Mouse (Mus musculus) c-Kit-positive CD71-positive TER-119-negative erythroid progenitor cells, embryonic 14.5 days (primary cell): ENCODE measurements around the gene Eif2ak2.
A peak's percentile ranks its signal among the peaks of the same experiment; 100 is the strongest.

ENCODE experiments used
- DNase-seq: peaks from one replicate; pipeline ENCODE4 v3.0.0-alpha.2; 2013; ENCODE audit warnings: low read depth

The Eif2ak2 gene

GRCm38 (mm10) chr17:78834856-78835835 is 47.2 kb downstream of the Eif2ak2 start, which contains the start of the genes Heatr5b and Gpatch11:
Gene Heatr5b, minus strand, starts transcription at chr17:78835364.
Gene Gpatch11, plus strand, starts transcription at chr17:78835567.
- peak; percentile 94 for DNase-seq

GRCm38 (mm10) chr17:78824346-78824745 is 58.0 kb downstream of the Eif2ak2 start:
- DNase-seq: no peak

GRCm38 (mm10) chr17:78809582-78809981 is 72.8 kb downstream of the Eif2ak2 start:
- no peak for DNase-seq

- DNase-seq: peak; percentile 29
These were observed 73.4 kb downstream of the Eif2ak2 start for GRCm38 (mm10) chr17:78809019-78809418.
